Mouse (Mus musculus) bone marrow macrophage, adult 2 months (primary cell): ENCODE data around the gene Gm10309.

Experiments used
- CTCF ChIP-seq: IDR thresholded peaks from 2 replicates; pipeline ENCODE4 v1.5.1; 2012; ENCODE audit warnings: low read depth, mild to moderate bottlenecking, low read length, moderate library complexity
- POLR2A ChIP-seq: IDR thresholded peaks from 2 replicates; pipeline ENCODE4 v1.6.1; 2012; ENCODE audit warnings: mild to moderate bottlenecking, low read depth, low read length, borderline replicate concordance

- TF ChIP-seq CTCF: no peak
- no peak for TF ChIP-seq POLR2A
These were observed 12.7 kb downstream of the Gm10309 start for GRCm38 (mm10) chr17:86492376-86492775.
